Mouse (Mus musculus): ENCODE data around the gene Smim7. TPM values are rescaled to one million over a fixed set of nuclear protein-coding genes. Genes with fewer than 3 reads are reported as not detected.

The Smim7 gene
- total RNA-seq, 2 experiments from 2014 or later: 129 to 135 TPM

DNA sequence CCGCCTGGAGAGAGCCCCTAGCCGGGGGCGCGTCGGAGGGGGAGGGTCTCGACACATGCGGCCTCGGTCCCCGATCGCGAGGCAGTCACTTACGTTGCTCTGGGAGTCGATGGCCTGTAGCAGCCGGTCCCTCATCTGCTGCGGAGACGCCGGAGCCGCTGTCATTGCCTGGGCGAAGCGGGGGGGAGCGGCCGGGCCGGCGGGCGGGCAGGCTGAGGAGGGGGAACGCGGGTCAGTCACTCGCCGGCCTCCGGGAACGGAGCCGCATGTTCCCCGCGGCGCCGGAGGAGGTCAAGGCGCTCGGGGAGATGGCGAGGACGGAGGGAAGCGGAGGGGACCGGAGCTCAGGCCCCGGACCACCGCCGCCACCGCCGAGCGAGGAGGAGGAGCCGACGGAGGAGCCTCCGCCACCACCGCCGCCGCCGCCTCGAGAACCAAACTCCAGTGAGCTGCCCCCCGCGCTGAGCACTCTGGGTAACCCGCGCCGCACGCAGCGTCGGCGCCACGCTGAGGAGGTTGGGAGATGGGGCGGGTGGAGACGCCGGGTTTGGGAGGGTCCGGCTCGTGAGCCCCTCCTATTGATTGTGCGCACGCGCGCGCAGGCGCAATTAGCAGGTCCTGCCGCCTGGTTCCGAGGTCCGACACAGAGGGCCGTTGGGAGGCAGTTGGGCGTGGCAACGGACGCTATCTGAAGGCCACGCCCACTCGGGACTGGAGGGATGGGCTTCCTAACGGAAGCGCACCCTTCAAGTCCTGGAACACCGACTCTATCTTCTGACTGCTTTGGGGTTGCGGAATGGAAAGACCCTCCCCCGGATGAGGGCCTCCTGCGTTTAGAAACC lies 22.9 kb downstream of the Smim7 start, which contains the start of gene Med26:
Gene Med26 (minus strand): TSS at position 469 of the 842 bp plus-strand sequence.
- DNase-seq: peak; percentile 95 to 96
- intact Hi-C loops (cut with DNase I): loop anchor here (2.0 to 5.0 kb wide), 2 partner anchors 55 to 126 kb away; partner anchors contain the start of genes Eps15l1 and Slc35e1

DNA sequence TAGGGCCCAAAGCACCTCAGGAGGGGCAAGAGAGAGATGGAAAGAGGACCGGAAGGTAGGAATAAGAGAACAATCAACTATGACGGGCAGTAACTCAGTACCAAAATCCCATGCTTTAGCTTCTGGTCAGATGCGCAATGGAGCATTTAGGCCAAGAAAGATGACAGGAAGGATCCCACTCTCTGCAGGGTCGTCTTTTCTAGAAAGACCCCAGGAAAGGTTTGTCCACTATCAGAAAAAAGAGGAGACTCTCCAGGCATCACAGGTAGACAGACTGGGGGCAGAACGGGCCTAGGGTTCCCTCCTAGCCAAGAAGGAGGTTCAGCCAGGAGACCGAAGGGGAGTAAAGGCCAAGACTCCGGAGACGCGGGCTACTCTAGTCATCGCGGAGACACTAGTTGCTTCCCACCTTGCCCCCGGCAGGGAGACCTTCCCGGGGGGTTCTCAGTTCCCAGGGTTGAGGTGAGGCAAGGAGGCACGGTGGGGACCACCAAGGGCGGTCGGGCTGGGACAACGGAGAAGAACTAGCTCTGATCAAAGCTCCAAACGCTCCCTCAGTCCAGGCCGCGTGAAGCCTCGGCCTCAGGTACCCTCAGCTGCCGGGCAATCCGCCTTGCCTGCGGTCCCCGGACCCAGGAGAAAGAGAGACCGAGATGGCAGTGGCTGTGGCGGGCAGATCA lies 23.6 kb downstream of the Smim7 start:
- DNase-seq: peak in 1 of 2 experiments; percentile 21
- intact Hi-C loops (cut with DNase I): loop anchor here (5.0 kb wide), 1 partner anchor 125 kb away; the partner anchor contains the start of gene Eps15l1

GRCm38 (mm10) chr8:72539234-72539633 lies 31.7 kb downstream of the Smim7 start:
- intact Hi-C loops (cut with DNase I): no loop called here
- no peak for DNase-seq

- intact Hi-C loops (cut with DNase I): no loop called here
- no peak for DNase-seq
Observed at GRCm38 (mm10) chr8:72534888-72535287, 36.0 kb downstream of the Smim7 start.

GRCm38 (mm10) chr8:72532103-72532502 lies 38.8 kb downstream of the Smim7 start:
- intact Hi-C loops (cut with DNase I): no loop called here
- no peak for DNase-seq

DNA sequence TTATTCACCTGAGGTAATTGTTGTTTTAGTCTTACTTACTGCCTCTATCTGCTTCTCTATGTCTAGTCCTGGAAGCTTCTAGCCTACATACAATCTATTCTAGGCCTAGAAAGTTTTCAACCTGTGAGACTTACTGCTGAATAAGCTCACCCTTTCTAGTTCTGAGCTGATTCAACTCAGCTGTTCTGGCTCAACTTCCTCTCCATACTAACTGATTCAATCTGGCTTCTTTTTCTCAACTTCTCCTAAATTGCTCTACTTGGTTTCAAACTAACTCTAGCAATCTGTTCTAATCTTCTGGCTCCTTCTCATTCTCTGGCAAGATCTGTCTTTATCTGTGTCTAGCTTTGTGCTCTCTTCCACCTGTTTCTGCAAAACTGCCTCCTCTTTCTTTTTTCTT lies 49.0 kb downstream of the Smim7 start:
- no peak for DNase-seq
- intact Hi-C loops (cut with DNase I): no loop called here

- intact Hi-C loops (cut with DNase I): no loop called here
- peak in 1 of 2 experiments; percentile 22 for DNase-seq
Observed at GRCm38 (mm10) chr8:72517421-72517988, 53.4 kb downstream of the Smim7 start.

Small RNA genes lying within 50 kb of the gene (microRNA-seq; reads per million reads assigned to microRNA genes)
- gene Gm28019 (ENCODE audit: borderline number of aligned reads in 2 of 2): 0 reads per million in 2 experiments

Other genes starting within 250 kb of the Smim7 start
- 10 to 100 TPM; 41.5 to 43.0 TPM for gene Eps15l1, start 149.6 kb downstream of the Smim7 start, total RNA-seq (2021)
- gene Calr3, start 127.2 kb downstream of the Smim7 start, total RNA-seq (2021): 10 to 100 TPM; 17.1 to 22.0 TPM
- gene 1700030K09Rik, start 127.2 kb downstream of the Smim7 start, total RNA-seq (2021): 1 to 10 TPM; 4.6 to 5.8 TPM
- gene Cherp, start 95.9 kb downstream of the Smim7 start, total RNA-seq (2021): 10 to 100 TPM; 36.4 to 45.2 TPM
- 10 to 100 TPM; 68.5 to 72.2 TPM for gene Slc35e1, start 78.5 kb downstream of the Smim7 start, total RNA-seq (2021)
- 1 to 10 TPM; 7.6 to 7.9 TPM for gene Med26, start 22.8 kb downstream of the Smim7 start, total RNA-seq (2021)
- gene Tmem38a, start 967 bp upstream of the Smim7 start, total RNA-seq (2021): 100 to 1,000 TPM; 447 to 482 TPM
- under 1 TPM; 0.24 to 0.25 TPM for gene Nwd1, start 75.6 kb upstream of the Smim7 start, total RNA-seq (2021)
- gene Sin3b, start 152.2 kb upstream of the Smim7 start, total RNA-seq (2021): 10 to 100 TPM; 77.3 to 80.6 TPM
- 1 to 10 TPM; 1.1 to 2.1 TPM for gene F2rl3, start 190.8 kb upstream of the Smim7 start, total RNA-seq (2021)